Mouse (Mus musculus) heart, embryonic 15.5 days (tissue): ENCODE measurements around the gene Pnrc1. TPM values are rescaled to one million over a fixed set of nuclear protein-coding genes. Genes with fewer than 3 reads are reported as not detected.

Source experiments
- ATAC-seq: fragments of 200-750 bp; cut with Nextera tagmentation; replicated peaks from 2 replicates; pipeline ENCODE4 v1.8.0; 2017; ENCODE audit warnings: low read depth, moderate TSS enrichment; ENCODE audit not compliant: insufficient number of reproducible peaks, insufficient read depth, low FRiP score
- H3K27ac ChIP-seq: fragments of 300-500 bp; sonication (generic); 2 replicates; pipeline ENCODE4 v1.5.1; 2015; ENCODE audit warnings: mild to moderate bottlenecking, inconsistent platforms
- H3K27me3 ChIP-seq: fragments of 300-500 bp; sonication (generic); 2 replicates; pipeline ENCODE4 v1.6.1; 2015; ENCODE audit warnings: inconsistent platforms
- H3K36me3 ChIP-seq: fragments of 300-500 bp; sonication (generic); 2 replicates; pipeline ENCODE4 v1.6.1; 2015; ENCODE audit warnings: mild to moderate bottlenecking, inconsistent platforms
- H3K4me1 ChIP-seq: fragments of 300-500 bp; sonication (generic); replicated peaks from 2 replicates; pipeline ENCODE4 v1.6.1; 2015; ENCODE audit warnings: inconsistent platforms
- H3K4me2 ChIP-seq: fragments of 300-500 bp; sonication (generic); 2 replicates; pipeline ENCODE4 v1.6.1; 2015; ENCODE audit warnings: inconsistent platforms, mild to moderate bottlenecking, moderate library complexity
- H3K4me3 ChIP-seq: fragments of 300-500 bp; sonication (generic); 2 replicates; pipeline ENCODE4 v1.5.1; 2015; ENCODE audit warnings: mild to moderate bottlenecking, inconsistent platforms
- H3K9ac ChIP-seq: fragments of 300-500 bp; sonication (generic); 2 replicates; pipeline ENCODE4 v1.6.1; 2015; ENCODE audit warnings: mild to moderate bottlenecking, inconsistent platforms
- H3K9me3 ChIP-seq: fragments of 300-500 bp; sonication (generic); replicated peaks from 2 replicates; pipeline ENCODE4 v1.6.1; 2016; ENCODE audit warnings: inconsistent platforms
- WGBS: fragments of 180-500 bp; shearing (Covaris S2); methylation state at CpG from one replicate; pipeline ENCODE4 v1.1.7; 2015; ENCODE audit warnings: mixed read lengths; 5-methylcytosine and 5-hydroxymethylcytosine counted together
- polyA plus RNA-seq: library from polyadenylated mRNA; unstranded; fragments of >200 nt; fragmentation: Nextera tagmentation; extraction: Ambion mirVana; gene quantifications from 2 replicates; pipeline ENCODE4 v1.2.1, GENCODE M21; 2015

Pnrc1 gene
- polyA plus RNA-seq, 1 experiment from 2014 or later = 82.4 TPM

GRCm38 (mm10) chr4:33292409-33293370 lies 2.7 kb upstream of the Pnrc1 start:
- H3K9ac ChIP-seq = no peak overlapping the region

GRCm38 (mm10) chr4:33290878-33291277 lies 915 bp upstream of the Pnrc1 start:
- ATAC-seq = no peak
- H3K9ac ChIP-seq = no peak overlapping the region
- no peak overlapping the region for H3K4me2 ChIP-seq
- no peak overlapping the region for H3K27ac ChIP-seq
- H3K4me1 ChIP-seq = no peaks in the 10 kb centered on the region; the same call in 1 of the 2 replicates
- 0 out of 2 replicates have a peak, but pooled peaks cover 3% of the 10 kb centered on the region for H3K27me3 ChIP-seq
- no peaks in the 10 kb centered on the region for H3K36me3 ChIP-seq
- H3K4me3 ChIP-seq = no peak overlapping the region
- WGBS = 52% methylated on average over 4 of the region's 4 CpGs
- H3K9me3 ChIP-seq = no peaks in the 10 kb centered on the region

More at GRCm38 (mm10) chr4:33292409-33293370, 2.7 kb upstream of the Pnrc1 start:
- H3K4me3 ChIP-seq = no peak overlapping the region
- no peaks in the 10 kb centered on the region; the same call in 1 of the 2 replicates for H3K4me1 ChIP-seq
- H3K27me3 ChIP-seq = 0 out of 2 replicates have a peak, but pooled peaks cover 3% of the 10 kb centered on the region
- ATAC-seq = no peak
- no peak overlapping the region for H3K27ac ChIP-seq
- 0 out of 2 replicates have a peak overlapping the region, but pooled peaks have one; percentile 3 for H3K4me2 ChIP-seq
- no peaks in the 10 kb centered on the region for H3K9me3 ChIP-seq
- H3K36me3 ChIP-seq = no peaks in the 10 kb centered on the region
- 17% methylated on average over 16 of the region's 16 CpGs for WGBS

- ATAC-seq = no peak
- Histone ChIP-seq H3K27me3 (0 out of 2 replicates have a peak, but pooled peaks cover 3% of the 10 kb centered on the region), H3K4me1 (peaks cover 2% of the 10 kb centered on the region; the same call in 1 of the 2 replicates), H3K9me3 (no peaks in the 10 kb centered on the region), H3K9ac (no peak overlapping the region), H3K4me3 (no peak overlapping the region), H3K36me3 (no peaks in the 10 kb centered on the region), H3K27ac (no peak overlapping the region), H3K4me2 (no peak overlapping the region)
- 76% methylated on average over 12 of the region's 12 CpGs for WGBS
Measured at GRCm38 (mm10) chr4:33289106-33289650, 785 bp downstream of the Pnrc1 start.

DNA sequence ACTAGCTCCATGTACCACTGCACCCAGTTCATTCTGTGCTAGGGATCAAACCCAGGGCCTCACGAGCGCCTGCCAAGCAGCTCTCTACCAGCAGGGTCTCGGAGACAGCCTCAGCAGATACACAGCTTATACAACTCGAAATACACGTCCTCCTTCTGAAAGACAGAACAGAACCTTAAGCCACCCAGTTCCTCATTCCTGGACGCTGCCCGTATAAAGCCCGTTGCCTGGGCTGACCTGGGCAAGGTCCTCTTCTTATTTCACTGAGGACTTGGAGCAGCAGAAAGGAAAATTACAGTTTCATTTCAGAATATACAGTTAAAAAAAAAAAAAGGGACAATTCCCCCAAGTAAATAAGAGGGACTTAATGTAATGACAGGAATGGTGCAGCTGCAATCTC lies 4.5 kb downstream of the Pnrc1 start:
- Histone ChIP-seq H3K4me3 (no peak overlapping the region), H3K4me2 (no peak overlapping the region), H3K9me3 (no peaks in the 10 kb centered on the region), H3K27me3 (no peaks in the 10 kb centered on the region), H3K27ac (no peak overlapping the region), H3K9ac (no peak overlapping the region), H3K36me3 (no peaks in the 10 kb centered on the region), H3K4me1 (0 out of 2 replicates have a peak, but pooled peaks cover 2% of the 10 kb centered on the region)
- ATAC-seq = no peak
- 78% methylated on average over 8 of the region's 8 CpGs for WGBS

GRCm38 (mm10) chr4:33284083-33284880 lies 5.7 kb downstream of the Pnrc1 start:
- no peak overlapping the region for H3K9ac ChIP-seq
- H3K27ac ChIP-seq = no peak overlapping the region
- 0 out of 2 replicates have a peak, but pooled peaks cover 2% of the 10 kb centered on the region for H3K4me1 ChIP-seq
- H3K4me2 ChIP-seq = no peak overlapping the region
- no peak for ATAC-seq
- H3K4me3 ChIP-seq = no peak overlapping the region
- H3K36me3 ChIP-seq = no peaks in the 10 kb centered on the region
- H3K9me3 ChIP-seq = no peaks in the 10 kb centered on the region
- no peaks in the 10 kb centered on the region for H3K27me3 ChIP-seq
- 65% methylated on average over 5 of the region's 5 CpGs for WGBS

GRCm38 (mm10) chr4:33281891-33282685 lies 7.9 kb downstream of the Pnrc1 start:
- Histone ChIP-seq H3K9ac (no peak overlapping the region), H3K9me3 (no peaks in the 10 kb centered on the region), H3K27ac (no peak overlapping the region), H3K36me3 (no peaks in the 10 kb centered on the region), H3K4me2 (no peak overlapping the region), H3K27me3 (no peaks in the 10 kb centered on the region), H3K4me3 (no peak overlapping the region), H3K4me1 (0 out of 2 replicates have a peak, but pooled peaks cover 2% of the 10 kb centered on the region)
- WGBS = 70% methylated on average over 3 of the region's 3 CpGs
- no peak for ATAC-seq

- Histone ChIP-seq H3K4me1 (no peaks in the 10 kb centered on the region), H3K9me3 (no peaks in the 10 kb centered on the region), H3K9ac (no peak overlapping the region), H3K27me3 (no peaks in the 10 kb centered on the region), H3K4me3 (no peak overlapping the region), H3K36me3 (no peaks in the 10 kb centered on the region), H3K4me2 (no peak overlapping the region), H3K27ac (no peak overlapping the region)
- no peak for ATAC-seq
- 48% methylated on average over 3 of the region's 3 CpGs for WGBS
Measured at GRCm38 (mm10) chr4:33273437-33273836, 16.5 kb downstream of the Pnrc1 start.

DNA sequence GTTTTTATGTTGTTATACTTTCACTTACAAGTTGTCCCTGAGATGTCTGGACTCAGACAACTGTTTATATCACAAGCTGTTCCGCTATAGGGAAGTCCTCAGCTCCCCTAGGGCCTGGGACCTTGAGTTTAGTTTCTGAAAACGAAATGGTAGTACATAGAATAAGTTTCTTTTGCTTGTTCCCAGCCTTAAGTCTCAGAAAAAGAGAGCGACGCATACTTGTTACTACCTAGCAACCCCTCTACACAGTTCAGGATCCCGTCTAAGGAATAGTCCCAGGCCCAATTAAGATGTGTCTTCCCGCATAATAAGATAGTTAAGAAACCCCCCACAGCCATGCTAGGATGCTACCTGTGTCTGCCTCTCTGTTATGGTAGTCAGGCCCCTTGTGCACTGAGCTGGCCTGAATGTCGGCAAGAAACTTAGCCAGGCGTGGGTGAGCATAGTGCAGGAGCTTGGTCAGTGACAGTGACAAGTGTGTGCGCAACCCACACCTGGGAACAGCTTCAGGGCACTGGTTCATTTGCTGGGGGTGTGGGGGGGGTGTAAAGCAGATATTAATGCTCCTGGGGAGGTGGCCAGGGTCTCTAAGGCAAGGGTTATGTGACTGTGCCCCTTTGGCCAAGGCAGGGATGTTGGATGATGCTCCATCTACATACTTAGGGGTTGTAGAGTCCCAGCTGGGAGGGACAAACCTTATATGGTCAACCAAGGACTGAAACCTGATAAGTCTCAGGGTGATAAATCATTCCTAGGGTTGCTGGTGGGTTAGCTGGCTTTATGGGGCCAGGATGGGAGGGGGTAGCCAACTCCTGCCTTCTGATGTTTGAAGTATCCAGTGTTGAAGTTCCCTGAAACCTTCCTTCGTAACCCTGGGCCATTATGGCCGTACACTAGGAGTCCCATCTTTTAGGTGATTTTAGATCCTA lies 19.3 kb downstream of the Pnrc1 start:
- Histone ChIP-seq H3K4me2 (no peak overlapping the region), H3K27ac (no peak overlapping the region), H3K4me3 (no peak overlapping the region), H3K4me1 (no peaks in the 10 kb centered on the region), H3K36me3 (no peaks in the 10 kb centered on the region), H3K9ac (no peak overlapping the region), H3K9me3 (no peaks in the 10 kb centered on the region), H3K27me3 (no peaks in the 10 kb centered on the region)
- no peak for ATAC-seq
- 83% methylated on average over 11 of the region's 11 CpGs for WGBS

GRCm38 (mm10) chr4:33264979-33265726 lies 24.8 kb downstream of the Pnrc1 start:
- H3K27me3 ChIP-seq = no peaks in the 10 kb centered on the region
- no peak overlapping the region for H3K9ac ChIP-seq
- peaks cover 18% of the 10 kb centered on the region for H3K4me1 ChIP-seq
- WGBS = 78% methylated on average over 11 of the region's 11 CpGs
- H3K36me3 ChIP-seq = no peaks in the 10 kb centered on the region
- H3K4me2 ChIP-seq = no peak overlapping the region
- no peak overlapping the region for H3K4me3 ChIP-seq
- H3K27ac ChIP-seq = no peak overlapping the region
- no peak for ATAC-seq
- no peaks in the 10 kb centered on the region for H3K9me3 ChIP-seq
